Mouse (Mus musculus): Measurements from ENCODE around the gene D13Ertd608e.

DNA sequence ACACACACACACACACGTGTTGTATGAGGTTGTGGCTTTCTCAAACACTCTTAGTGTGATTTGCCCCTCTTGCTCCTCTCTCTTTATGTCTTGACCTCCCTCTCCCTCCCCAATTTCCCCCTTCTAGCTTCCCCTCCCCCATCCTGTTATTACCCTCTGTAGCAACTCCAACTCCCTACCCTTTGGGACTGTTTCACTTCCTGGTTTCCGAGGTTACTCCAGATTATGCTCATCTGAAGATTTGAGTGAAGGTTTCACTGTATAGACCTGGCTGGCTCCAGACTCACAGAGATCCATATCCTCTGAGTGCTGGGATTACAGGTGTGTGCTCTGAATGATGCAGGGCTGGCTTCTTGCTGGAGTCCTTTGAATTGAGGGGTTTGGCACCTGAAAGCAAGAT, 26.9 kb upstream of the D13Ertd608e start:
- TF ChIP-seq CTCF (IDR thresholded peaks at IDR 0.05; ENCODE audit: control insufficient read depth, insufficient read depth, insufficient replicate concordance, low read depth, low read length): no peak
- TF ChIP-seq POLR2A (IDR thresholded peaks at IDR 0.05; ENCODE audit: control insufficient read depth, low read depth, low read length): no peak
